Mouse (Mus musculus): Measurements from ENCODE around the gene Hmgcl. TPM values are rescaled to one million over a fixed set of nuclear protein-coding genes. Genes with fewer than 3 reads are reported as not detected.
A peak's percentile ranks its signal among the peaks of the same experiment; 100 is the strongest.

Gene Hmgcl
- polyA plus RNA-seq, 1 experiment from 2014 or later, result 71.7 TPM

- Histone ChIP-seq H3K4me1 (ENCODE audit: insufficient read depth) (no peaks in the 10 kb centered on the region; the same call in 1 of the 2 replicates), H3K36me3 (ENCODE audit: insufficient read depth) (no peaks in the 10 kb centered on the region), H3K4me2 (no peak overlapping the region), H3K9ac (no peak overlapping the region), H3K4me3 (ENCODE audit: low read depth, low read length) (no peak overlapping the region), H3K27ac (ENCODE audit: low read depth) (no peak overlapping the region), H3K27me3 (ENCODE audit: insufficient read depth, low read length) (no peaks in the 10 kb centered on the region), H3K9me3 (ENCODE audit: low read depth, low read length) (no peaks in the 10 kb centered on the region)
- ATAC-seq (ENCODE audit: insufficient read depth) (no peak), DNase-seq (no peak)
- TF ChIP-seq CTCF (IDR thresholded peaks at IDR 0.05; ENCODE audit: low read depth), result no peak
- 21% methylated on average over 13 of the region's 13 CpGs for WGBS
Measured at GRCm38 (mm10) chr4:135909326-135910066, 36.8 kb upstream of the Hmgcl start.

- Histone ChIP-seq H3K27ac (ENCODE audit: low read depth) (no peak overlapping the region; the same call in 1 of the 2 replicates), H3K4me3 (ENCODE audit: low read depth, low read length) (no peak overlapping the region)
- no peak for ATAC-seq (ENCODE audit: insufficient read depth)
Measured at GRCm38 (mm10) chr4:135911531-135911930, 34.7 kb upstream of the Hmgcl start.

GRCm38 (mm10) chr4:135912164-135912563, 34.1 kb upstream of the Hmgcl start:
- Histone ChIP-seq H3K27ac (ENCODE audit: low read depth) (no peak overlapping the region), H3K4me3 (ENCODE audit: low read depth, low read length) (no peak overlapping the region), H3K9ac (no peak overlapping the region), H3K9me3 (ENCODE audit: low read depth, low read length) (no peaks in the 10 kb centered on the region), H3K4me2 (no peak overlapping the region), H3K4me1 (ENCODE audit: insufficient read depth) (no peaks in the 10 kb centered on the region; the same call in 1 of the 2 replicates), H3K27me3 (ENCODE audit: insufficient read depth, low read length) (no peaks in the 10 kb centered on the region), H3K36me3 (ENCODE audit: insufficient read depth) (no peaks in the 10 kb centered on the region)
- ATAC-seq (ENCODE audit: insufficient read depth) (no peak), DNase-seq (no peak)
- no peak for TF ChIP-seq CTCF (IDR thresholded peaks at IDR 0.05; ENCODE audit: low read depth)
- WGBS, result 48% methylated on average over 3 of the region's 3 CpGs

More at GRCm38 (mm10) chr4:135911531-135911930, 34.7 kb upstream of the Hmgcl start:
- DNase-seq, result peak; percentile 31
- Histone ChIP-seq H3K36me3 (ENCODE audit: insufficient read depth) (no peaks in the 10 kb centered on the region), H3K9me3 (ENCODE audit: low read depth, low read length) (no peaks in the 10 kb centered on the region), H3K4me2 (no peak overlapping the region), H3K4me1 (ENCODE audit: insufficient read depth) (no peaks in the 10 kb centered on the region; the same call in 1 of the 2 replicates), H3K9ac (no peak overlapping the region), H3K27me3 (ENCODE audit: insufficient read depth, low read length) (no peaks in the 10 kb centered on the region)
- TF ChIP-seq CTCF (IDR thresholded peaks at IDR 0.05; ENCODE audit: low read depth), result no peak
- 58% methylated on average over 7 of the region's 7 CpGs for WGBS

- no peak overlapping the region for H3K9ac ChIP-seq
- no peaks in the 10 kb centered on the region; the same call in 1 of the 2 replicates for H3K4me1 ChIP-seq (ENCODE audit: insufficient read depth)
- TF ChIP-seq CTCF (IDR thresholded peaks at IDR 0.05; ENCODE audit: low read depth), result no peak
- H3K36me3 ChIP-seq (ENCODE audit: insufficient read depth), result no peaks in the 10 kb centered on the region
- no peak for DNase-seq
- no peaks in the 10 kb centered on the region for H3K9me3 ChIP-seq (ENCODE audit: low read depth, low read length)
- no peak overlapping the region for H3K4me3 ChIP-seq (ENCODE audit: low read depth, low read length)
- H3K4me2 ChIP-seq, result no peak overlapping the region
- no peak overlapping the region for H3K27ac ChIP-seq (ENCODE audit: low read depth)
- H3K27me3 ChIP-seq (ENCODE audit: insufficient read depth, low read length), result no peaks in the 10 kb centered on the region
- 32% methylated on average over 3 of the region's 3 CpGs for WGBS
- no peak for ATAC-seq (ENCODE audit: insufficient read depth)
Measured at GRCm38 (mm10) chr4:135912835-135913234, 33.4 kb upstream of the Hmgcl start.

GRCm38 (mm10) chr4:135913433-135913832, 32.8 kb upstream of the Hmgcl start:
- 57% methylated on average over 4 of the region's 4 CpGs for WGBS

GRCm38 (mm10) chr4:135918635-135919279, 27.5 kb upstream of the Hmgcl start:
- Histone ChIP-seq H3K4me3 (ENCODE audit: low read depth, low read length) (no peak overlapping the region), H3K27me3 (ENCODE audit: insufficient read depth, low read length) (no peaks in the 10 kb centered on the region), H3K27ac (ENCODE audit: low read depth) (no peak overlapping the region), H3K4me2 (no peak overlapping the region), H3K36me3 (ENCODE audit: insufficient read depth) (no peaks in the 10 kb centered on the region), H3K9me3 (ENCODE audit: low read depth, low read length) (no peaks in the 10 kb centered on the region), H3K4me1 (ENCODE audit: insufficient read depth) (no peaks in the 10 kb centered on the region), H3K9ac (no peak overlapping the region)
- DNase-seq (peak; percentile 9), ATAC-seq (ENCODE audit: insufficient read depth) (no peak)
- WGBS, result 72% methylated on average over 13 of the region's 13 CpGs
- TF ChIP-seq CTCF (IDR thresholded peaks at IDR 0.05; ENCODE audit: low read depth), result no peak

More at GRCm38 (mm10) chr4:135913433-135913832, 32.8 kb upstream of the Hmgcl start:
- Histone ChIP-seq H3K4me3 (ENCODE audit: low read depth, low read length) (no peak overlapping the region), H3K4me1 (ENCODE audit: insufficient read depth) (no peaks in the 10 kb centered on the region; the same call in 1 of the 2 replicates), H3K27me3 (ENCODE audit: insufficient read depth, low read length) (no peaks in the 10 kb centered on the region), H3K9me3 (ENCODE audit: low read depth, low read length) (no peaks in the 10 kb centered on the region), H3K9ac (no peak overlapping the region), H3K27ac (ENCODE audit: low read depth) (no peak overlapping the region), H3K4me2 (no peak overlapping the region), H3K36me3 (ENCODE audit: insufficient read depth) (no peaks in the 10 kb centered on the region)
- ATAC-seq (ENCODE audit: insufficient read depth) (no peak), DNase-seq (no peak)
- no peak for TF ChIP-seq CTCF (IDR thresholded peaks at IDR 0.05; ENCODE audit: low read depth)

- WGBS, result 90% methylated on average over 3 of the region's 3 CpGs
- H3K27ac ChIP-seq (ENCODE audit: low read depth), result no peak overlapping the region
- no peak for DNase-seq
Measured at GRCm38 (mm10) chr4:135919280-135919639, 27.0 kb upstream of the Hmgcl start.

More at GRCm38 (mm10) chr4:135919280-135919639, 27.0 kb upstream of the Hmgcl start:
- no peak for ATAC-seq (ENCODE audit: insufficient read depth)
- no peak for TF ChIP-seq CTCF (IDR thresholded peaks at IDR 0.05; ENCODE audit: low read depth)
- no peaks in the 10 kb centered on the region for H3K36me3 ChIP-seq (ENCODE audit: insufficient read depth)
- no peak overlapping the region for H3K9ac ChIP-seq
- H3K9me3 ChIP-seq (ENCODE audit: low read depth, low read length), result no peaks in the 10 kb centered on the region
- H3K4me3 ChIP-seq (ENCODE audit: low read depth, low read length), result no peak overlapping the region
- no peaks in the 10 kb centered on the region for H3K27me3 ChIP-seq (ENCODE audit: insufficient read depth, low read length)
- H3K4me2 ChIP-seq, result no peak overlapping the region
- no peaks in the 10 kb centered on the region for H3K4me1 ChIP-seq (ENCODE audit: insufficient read depth)
